Mouse (Mus musculus): ENCODE results near the gene Olfr1393. TPM values are rescaled to one million over a fixed set of nuclear protein-coding genes. Genes with fewer than 3 reads are reported as not detected.

Olfr1393 gene
- polyA plus RNA-seq, 1 experiment from 2014 or later: not detected

GRCm38 (mm10) chr11:49322442-49322841, 44.3 kb downstream of the Olfr1393 start, which contains the start of gene Olfr1391:
TSS of gene Olfr1391 (plus strand) at chr11:49322742.
- no peaks in the 10 kb centered on the region for H3K9me3 ChIP-seq (ENCODE audit: control insufficient read depth, low read length)
- H3K4me2 ChIP-seq: no peak within 1 kb of the TSS
- H3K4me3 ChIP-seq (ENCODE audit: low read depth, low read length): no peak within 1 kb of the TSS
- ATAC-seq (replicated peaks; ENCODE audit: low FRiP score) (no peak), DNase-seq (ENCODE audit: low spot score) (no peak)
- H3K36me3 ChIP-seq (ENCODE audit: control insufficient read depth, insufficient read depth, low read length): no peaks in the 10 kb centered on the region
- no peak within 1 kb of the TSS for H3K9ac ChIP-seq (ENCODE audit: low read depth, low read length)
- no peaks in the 10 kb centered on the region for H3K4me1 ChIP-seq (replicated peaks; ENCODE audit: control insufficient read depth, insufficient read depth, low read length)
- 67% methylated on average over 2 of the region's 2 CpGs for WGBS
- no peaks in the 10 kb centered on the region for H3K27me3 ChIP-seq (replicated peaks; ENCODE audit: control insufficient read depth, insufficient read depth, low read length)
- no peak within 1 kb of the TSS for H3K27ac ChIP-seq (ENCODE audit: low read depth, low read length)

DNA sequence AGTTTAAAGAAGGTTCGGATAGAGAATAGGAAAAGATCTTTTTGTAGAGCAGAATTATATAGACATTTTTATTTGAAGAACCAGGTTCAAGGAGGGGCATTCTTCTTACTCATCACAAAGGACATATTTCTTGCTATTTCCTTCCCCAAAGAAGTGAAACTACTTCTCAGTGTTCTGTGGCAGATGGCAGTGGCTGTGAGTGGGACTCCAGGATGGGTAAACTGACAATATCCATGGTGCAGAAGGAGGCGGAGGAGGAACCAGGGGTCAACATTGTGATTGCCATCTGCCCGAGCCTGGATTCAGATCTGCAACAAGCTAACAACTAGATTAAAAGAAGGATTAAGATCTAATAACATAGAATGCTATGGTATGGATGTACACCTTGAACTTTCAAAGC, 48.6 kb downstream of the Olfr1393 start:
- Histone ChIP-seq H3K9ac (ENCODE audit: low read depth, low read length) (no peak overlapping the region), H3K27ac (ENCODE audit: low read depth, low read length) (no peak overlapping the region), H3K4me1 (replicated peaks; ENCODE audit: control insufficient read depth, insufficient read depth, low read length) (no peaks in the 10 kb centered on the region), H3K9me3 (ENCODE audit: control insufficient read depth, low read length) (no peaks in the 10 kb centered on the region), H3K4me2 (no peak overlapping the region), H3K27me3 (replicated peaks; ENCODE audit: control insufficient read depth, insufficient read depth, low read length) (no peaks in the 10 kb centered on the region), H3K36me3 (ENCODE audit: control insufficient read depth, insufficient read depth, low read length) (no peaks in the 10 kb centered on the region), H3K4me3 (ENCODE audit: low read depth, low read length) (no peak overlapping the region)
- ATAC-seq (replicated peaks; ENCODE audit: low FRiP score) (no peak), DNase-seq (ENCODE audit: low spot score) (no peak)
- 68% methylated on average over 3 of the region's 3 CpGs for WGBS

DNA sequence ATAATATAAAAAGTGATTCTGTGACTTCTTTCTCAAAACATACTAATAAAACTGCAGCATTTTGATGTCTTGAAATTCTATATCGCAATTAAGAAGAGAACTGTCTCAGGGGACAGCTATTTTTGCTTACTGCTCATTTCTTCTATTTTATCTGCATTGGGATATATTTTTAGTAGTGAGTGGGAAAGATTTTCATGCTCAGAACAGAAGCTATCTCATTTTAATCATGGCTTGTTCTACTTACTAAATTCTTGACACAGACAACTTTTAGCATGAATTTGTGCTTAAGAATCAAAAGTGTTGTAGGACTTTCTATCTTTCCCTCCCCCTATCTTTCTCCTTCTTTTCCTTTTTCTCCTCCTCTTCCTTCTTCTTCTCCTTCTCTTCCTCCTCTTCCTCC, 51.6 kb downstream of the Olfr1393 start:
- Histone ChIP-seq H3K4me1 (replicated peaks; ENCODE audit: control insufficient read depth, insufficient read depth, low read length) (no peaks in the 10 kb centered on the region), H3K27ac (ENCODE audit: low read depth, low read length) (no peak overlapping the region), H3K4me3 (ENCODE audit: low read depth, low read length) (no peak overlapping the region), H3K36me3 (ENCODE audit: control insufficient read depth, insufficient read depth, low read length) (no peaks in the 10 kb centered on the region), H3K27me3 (replicated peaks; ENCODE audit: control insufficient read depth, insufficient read depth, low read length) (no peaks in the 10 kb centered on the region), H3K4me2 (no peak overlapping the region), H3K9ac (ENCODE audit: low read depth, low read length) (no peak overlapping the region), H3K9me3 (ENCODE audit: control insufficient read depth, low read length) (no peaks in the 10 kb centered on the region)
- WGBS: 65% methylated on average over 1 of the region's 1 CpGs
- ATAC-seq (replicated peaks; ENCODE audit: low FRiP score) (no peak), DNase-seq (ENCODE audit: low spot score) (no peak)

Other genes with a start within 250 kb of the Olfr1393 start
- gene 9930111J21Rik2, start 227.1 kb upstream of the Olfr1393 start, polyA plus RNA-seq (2014; fragmentation: Nextera tagmentation; extraction: Ambion mirVana): 0.30 and 0.31 TPM in 2 replicates
- gene Tgtp2, start 214.1 kb upstream of the Olfr1393 start, polyA plus RNA-seq (2014; fragmentation: Nextera tagmentation; extraction: Ambion mirVana): 0.23 and 0.58 TPM in 2 replicates
- gene Ifi47, start 201.7 kb upstream of the Olfr1393 start, polyA plus RNA-seq (2014; fragmentation: Nextera tagmentation; extraction: Ambion mirVana): 6.0 and 8.2 TPM in 2 replicates
- not detected in 2 replicates for gene Olfr1396, start 163.4 kb upstream of the Olfr1393 start, polyA plus RNA-seq (2014; fragmentation: Nextera tagmentation; extraction: Ambion mirVana)
- not detected in 2 replicates for gene Olfr1395, start 136.0 kb upstream of the Olfr1393 start, polyA plus RNA-seq (2014; fragmentation: Nextera tagmentation; extraction: Ambion mirVana)
- not detected in 2 replicates for gene Olfr1394, start 123.9 kb upstream of the Olfr1393 start, polyA plus RNA-seq (2014; fragmentation: Nextera tagmentation; extraction: Ambion mirVana)
- 2.0 and 2.2 TPM in 2 replicates for gene Btnl9, start 91.1 kb upstream of the Olfr1393 start, polyA plus RNA-seq (2014; fragmentation: Nextera tagmentation; extraction: Ambion mirVana)
- gene Zfp62, start 75.0 kb upstream of the Olfr1393 start, polyA plus RNA-seq (2014; fragmentation: Nextera tagmentation; extraction: Ambion mirVana): 30.9 and 32.2 TPM in 2 replicates
- 41.7 and 43.3 TPM in 2 replicates for gene Mgat1, start 34.1 kb upstream of the Olfr1393 start, polyA plus RNA-seq (2014; fragmentation: Nextera tagmentation; extraction: Ambion mirVana)
- not detected in 2 replicates for gene Olfr1392, start 7.0 kb downstream of the Olfr1393 start, polyA plus RNA-seq (2014; fragmentation: Nextera tagmentation; extraction: Ambion mirVana)
- gene Olfr10, start 26.4 kb downstream of the Olfr1393 start, polyA plus RNA-seq (2014; fragmentation: Nextera tagmentation; extraction: Ambion mirVana): not detected in 2 replicates
- gene Olfr1391, start 44.4 kb downstream of the Olfr1393 start, polyA plus RNA-seq (2014; fragmentation: Nextera tagmentation; extraction: Ambion mirVana): not detected in 2 replicates
- not detected in 2 replicates for gene Olfr1390, start 56.9 kb downstream of the Olfr1393 start, polyA plus RNA-seq (2014; fragmentation: Nextera tagmentation; extraction: Ambion mirVana)
- gene Olfr1389, start 144.8 kb downstream of the Olfr1393 start, polyA plus RNA-seq (2014; fragmentation: Nextera tagmentation; extraction: Ambion mirVana): not detected in 2 replicates
- 0.19 and 0.21 TPM in 2 replicates for gene Olfr1388, start 158.3 kb downstream of the Olfr1393 start, polyA plus RNA-seq (2014; fragmentation: Nextera tagmentation; extraction: Ambion mirVana)
- not detected in 2 replicates for gene Olfr1387, start 177.0 kb downstream of the Olfr1393 start, polyA plus RNA-seq (2014; fragmentation: Nextera tagmentation; extraction: Ambion mirVana)
- gene Olfr1386, start 186.7 kb downstream of the Olfr1393 start, polyA plus RNA-seq (2014; fragmentation: Nextera tagmentation; extraction: Ambion mirVana): not detected in 2 replicates
- not detected in 2 replicates for gene Olfr1385, start 210.8 kb downstream of the Olfr1393 start, polyA plus RNA-seq (2014; fragmentation: Nextera tagmentation; extraction: Ambion mirVana)
- gene Olfr1384, start 228.4 kb downstream of the Olfr1393 start, polyA plus RNA-seq (2014; fragmentation: Nextera tagmentation; extraction: Ambion mirVana): not detected in 2 replicates
- not detected in 2 replicates for gene Olfr1383, start 241.3 kb downstream of the Olfr1393 start, polyA plus RNA-seq (2014; fragmentation: Nextera tagmentation; extraction: Ambion mirVana)
- gene Olfr1382, start 249.9 kb downstream of the Olfr1393 start, polyA plus RNA-seq (2014; fragmentation: Nextera tagmentation; extraction: Ambion mirVana): not detected in 2 replicates

Measured in liver, embryonic 11.5 days (tissue).